Mouse (Mus musculus): ENCODE data around the gene Zfp965. TPM values are rescaled to one million over a fixed set of nuclear protein-coding genes. Genes with fewer than 3 reads are reported as not detected.
"Not testable (repeated sequence)": the region's sequence is repeated elsewhere in the genome, so short reads cannot be mapped to it uniquely, and the experiment has no call there.

The Zfp965 gene
- polyA plus RNA-seq (2011; ENCODE audit: insufficient read depth, insufficient read length, low read depth, missing spikeins): 3.7 and 4.5 TPM in 2 replicates

- H3K9ac ChIP-seq (ENCODE audit: low read depth, poor library complexity, severe bottlenecking); H3K9me3 ChIP-seq (replicated peaks; ENCODE audit: control insufficient read depth, insufficient read depth, low read length, poor library complexity, severe bottlenecking); H3K36me3 ChIP-seq (ENCODE audit: control insufficient read depth, insufficient read depth, low read length, poor library complexity, severe bottlenecking); H3K4me3 ChIP-seq (ENCODE audit: low read depth, low read length); H3K27me3 ChIP-seq (ENCODE audit: control insufficient read depth, insufficient read depth, low read length, poor library complexity, severe bottlenecking); H3K27ac ChIP-seq (ENCODE audit: insufficient read depth, low read length); H3K4me1 ChIP-seq (ENCODE audit: control insufficient read depth, insufficient read depth, low read length): not testable (repeated sequence)
Observed at GRCm38 (mm10) chr2:175469685-175470084, at the start of gene Zfp965. Zfp965 (plus strand) TSS chr2:175469985.

- H3K36me3 ChIP-seq (ENCODE audit: control insufficient read depth, insufficient read depth, low read length, poor library complexity, severe bottlenecking); H3K27me3 ChIP-seq (ENCODE audit: control insufficient read depth, insufficient read depth, low read length, poor library complexity, severe bottlenecking); H3K4me1 ChIP-seq (ENCODE audit: control insufficient read depth, insufficient read depth, low read length); H3K4me3 ChIP-seq (ENCODE audit: low read depth, low read length); H3K27ac ChIP-seq (ENCODE audit: insufficient read depth, low read length); H3K9ac ChIP-seq (ENCODE audit: low read depth, poor library complexity, severe bottlenecking); H3K9me3 ChIP-seq (replicated peaks; ENCODE audit: control insufficient read depth, insufficient read depth, low read length, poor library complexity, severe bottlenecking): not testable (repeated sequence)
Observed at GRCm38 (mm10) chr2:175435707-175436106, 34.1 kb upstream of the Zfp965 start, which contains the start of gene Gm4724. Gm4724 (minus strand) TSS chr2:175435807.

Other genes with a start within 250 kb of the Zfp965 start
- gene Gm14440, start 194.9 kb upstream of the Zfp965 start, polyA plus RNA-seq (2011; ENCODE audit: insufficient read depth, insufficient read length, low read depth, missing spikeins): 6.8 and 8.8 TPM in 2 replicates
- gene Gm4631, start 131.8 kb upstream of the Zfp965 start, polyA plus RNA-seq (2011; ENCODE audit: insufficient read depth, insufficient read length, low read depth, missing spikeins): 63.1 and 70.8 TPM in 2 replicates
- 4.4 and 5.6 TPM in 2 replicates for gene Zfp968, start 97.5 kb upstream of the Zfp965 start, polyA plus RNA-seq (2011; ENCODE audit: insufficient read depth, insufficient read length, low read depth, missing spikeins)
- gene Gm4724, start 34.2 kb upstream of the Zfp965 start, polyA plus RNA-seq (2011; ENCODE audit: insufficient read depth, insufficient read length, low read depth, missing spikeins): 0.94 TPM in 1 of 2 replicates, not detected in the other
- not detected in 2 replicates for gene Gm11007, start 174.0 kb downstream of the Zfp965 start, polyA plus RNA-seq (2011; ENCODE audit: insufficient read depth, insufficient read length, low read depth, missing spikeins)
- gene Zfp969, start 233.7 kb downstream of the Zfp965 start, polyA plus RNA-seq (2011; ENCODE audit: insufficient read depth, insufficient read length, low read depth, missing spikeins): 4.7 TPM in 1 of 2 replicates, not detected in the other

All from ES-Bruce4 (cell line).